Mouse (Mus musculus): ENCODE measurements around the gene Cd44.

Cd44 gene

DNA sequence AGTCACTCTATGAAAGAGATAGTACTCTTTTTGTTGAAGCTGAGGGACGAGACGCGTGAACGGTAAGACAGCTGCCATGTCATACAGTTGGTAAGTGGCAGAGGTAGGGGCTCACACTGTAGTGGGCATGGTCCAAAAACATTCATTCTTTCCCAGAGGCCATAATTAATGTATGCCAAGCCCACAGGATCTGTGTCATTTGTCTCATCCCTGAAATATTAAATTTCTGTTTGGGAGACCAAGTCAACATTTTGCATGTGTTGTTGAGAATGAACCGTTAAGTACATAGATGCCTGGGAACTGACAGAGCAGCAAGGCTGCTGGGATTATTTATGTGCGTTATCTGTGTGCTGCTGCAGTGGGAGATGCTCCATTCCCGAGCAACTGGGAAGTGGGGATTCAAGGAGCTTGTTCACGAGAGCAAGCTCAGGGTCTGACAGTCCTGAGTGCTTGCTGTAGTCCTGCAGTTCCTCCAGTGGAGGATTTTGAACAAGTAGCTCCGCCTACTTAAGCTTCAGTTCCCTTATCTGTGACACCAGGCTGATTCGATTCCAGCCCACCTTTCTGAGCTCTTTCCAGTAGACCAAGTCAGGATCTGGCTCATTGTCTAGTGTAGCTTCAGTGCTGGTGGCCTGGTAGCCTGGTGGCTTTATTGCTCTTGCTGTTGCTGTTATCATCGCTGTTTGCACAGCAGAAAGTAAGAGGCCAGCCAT is 12.5 kb upstream of the Cd44 start:
- DNase-seq (ENCODE audit: extremely low spot score), result no peak

- DNase-seq (ENCODE audit: extremely low spot score), result no peak
These were observed 11.5 kb upstream of the Cd44 start for GRCm38 (mm10) chr2:102912951-102913350.

GRCm38 (mm10) chr2:102912469-102912868 is 11.0 kb upstream of the Cd44 start:
- no peak for DNase-seq (ENCODE audit: extremely low spot score)

DNA sequence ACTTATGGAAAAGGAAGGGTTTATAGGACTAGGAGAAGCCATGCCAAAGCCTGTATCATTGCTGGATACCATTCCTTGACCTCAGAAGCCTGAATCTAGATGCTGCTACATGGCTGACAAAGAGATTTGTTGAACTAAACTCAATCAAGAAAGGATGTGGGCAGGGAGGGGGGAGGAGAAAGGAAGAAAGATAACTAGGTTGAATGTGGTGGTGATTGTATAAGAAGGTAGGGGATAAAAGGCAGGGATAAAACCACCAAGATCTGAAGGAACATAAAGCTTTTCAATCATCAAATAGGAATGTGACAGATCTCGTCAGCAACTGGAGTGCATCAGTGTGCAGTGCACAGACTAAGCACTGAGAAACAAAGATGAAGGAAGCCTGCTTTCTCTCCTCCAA is 7.9 kb upstream of the Cd44 start:
- no peak for DNase-seq (ENCODE audit: extremely low spot score)

GRCm38 (mm10) chr2:102905604-102906003 is 4.1 kb upstream of the Cd44 start:
- DNase-seq (ENCODE audit: extremely low spot score), result no peak

- DNase-seq (ENCODE audit: extremely low spot score), result no peak
These were observed 361 bp upstream of the Cd44 start for GRCm38 (mm10) chr2:102901828-102902223.

- no peak for DNase-seq (ENCODE audit: extremely low spot score)
These were observed 1.2 kb downstream of the Cd44 start for GRCm38 (mm10) chr2:102900230-102900721.

GRCm38 (mm10) chr2:102899238-102899637 is 2.2 kb downstream of the Cd44 start:
- DNase-seq (ENCODE audit: extremely low spot score), result no peak

GRCm38 (mm10) chr2:102898585-102898984 is 2.9 kb downstream of the Cd44 start:
- no peak for DNase-seq (ENCODE audit: extremely low spot score)

- no peak for DNase-seq (ENCODE audit: extremely low spot score)
These were observed 5.3 kb downstream of the Cd44 start for GRCm38 (mm10) chr2:102896154-102896553.

DNA sequence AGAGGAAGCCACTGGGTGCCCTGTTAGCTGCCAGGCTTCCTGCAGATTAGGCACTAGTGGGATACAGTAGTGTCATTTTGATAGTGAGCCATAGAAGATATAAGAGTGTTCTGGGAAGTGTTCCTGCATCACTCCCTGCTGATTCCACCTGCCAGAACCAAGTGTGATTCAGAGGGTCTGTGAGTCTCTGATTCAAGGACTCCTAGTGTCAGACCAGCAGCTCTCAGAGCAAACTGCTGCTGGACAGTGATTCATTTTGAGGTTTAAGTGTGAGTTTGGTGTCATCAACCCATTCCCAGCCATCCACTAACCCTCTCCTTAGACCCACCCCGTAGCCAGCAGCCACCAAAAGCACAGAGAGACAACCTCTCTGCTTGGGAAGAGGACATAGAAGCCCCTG is 6.3 kb downstream of the Cd44 start:
- no peak for DNase-seq (ENCODE audit: extremely low spot score)

- no peak for DNase-seq (ENCODE audit: extremely low spot score)
These were observed 6.7 kb downstream of the Cd44 start for GRCm38 (mm10) chr2:102894785-102895184.

DNA sequence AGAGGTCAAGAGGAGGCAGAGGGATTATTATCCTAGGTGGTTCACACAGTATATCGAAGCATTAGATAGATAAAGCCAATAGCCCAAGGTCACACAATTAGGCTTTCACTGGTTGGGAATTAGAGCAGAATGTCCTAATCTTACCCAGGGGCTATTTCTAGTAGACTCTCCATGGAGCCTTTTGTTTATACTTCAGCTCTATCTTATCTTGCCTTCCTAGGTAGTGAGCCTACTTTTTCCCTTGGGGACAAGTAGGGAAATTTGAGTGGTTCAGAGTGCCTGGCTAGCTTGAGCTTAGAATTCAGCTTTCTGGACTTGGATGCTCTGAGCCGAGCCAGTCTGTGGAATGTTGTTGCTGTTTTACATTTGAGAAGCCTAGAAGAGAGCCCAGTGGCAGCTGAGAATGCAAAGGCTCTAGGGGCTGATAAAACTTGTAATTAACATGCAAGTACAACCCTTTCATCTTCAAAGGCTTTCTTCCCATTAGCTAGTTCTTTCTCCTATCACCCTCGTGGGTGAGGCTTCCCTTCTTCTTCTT is 12.7 kb downstream of the Cd44 start:
- DNase-seq (ENCODE audit: extremely low spot score), result no peak

DNA sequence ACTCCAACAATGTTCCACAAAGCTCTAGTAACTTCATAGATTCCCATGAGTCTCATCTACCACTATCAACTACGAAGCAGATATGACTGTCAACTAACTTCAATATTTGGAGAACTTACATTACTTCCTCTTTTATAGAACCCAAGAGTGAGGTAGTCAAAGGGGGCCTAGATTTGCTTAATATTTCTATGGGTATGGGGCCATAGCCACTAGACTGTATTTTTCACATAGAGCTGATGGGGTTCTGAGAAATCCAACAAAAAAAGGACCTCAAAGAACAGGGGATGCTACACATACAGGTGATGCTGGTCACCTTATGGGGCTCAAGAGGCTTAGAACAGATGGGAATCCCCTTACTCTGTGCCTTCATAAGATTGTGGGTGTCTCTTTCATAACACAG is 14.3 kb downstream of the Cd44 start:
- DNase-seq (ENCODE audit: extremely low spot score), result no peak

GRCm38 (mm10) chr2:102886306-102886935 is 15.0 kb downstream of the Cd44 start:
- no peak for DNase-seq (ENCODE audit: extremely low spot score)

DNA sequence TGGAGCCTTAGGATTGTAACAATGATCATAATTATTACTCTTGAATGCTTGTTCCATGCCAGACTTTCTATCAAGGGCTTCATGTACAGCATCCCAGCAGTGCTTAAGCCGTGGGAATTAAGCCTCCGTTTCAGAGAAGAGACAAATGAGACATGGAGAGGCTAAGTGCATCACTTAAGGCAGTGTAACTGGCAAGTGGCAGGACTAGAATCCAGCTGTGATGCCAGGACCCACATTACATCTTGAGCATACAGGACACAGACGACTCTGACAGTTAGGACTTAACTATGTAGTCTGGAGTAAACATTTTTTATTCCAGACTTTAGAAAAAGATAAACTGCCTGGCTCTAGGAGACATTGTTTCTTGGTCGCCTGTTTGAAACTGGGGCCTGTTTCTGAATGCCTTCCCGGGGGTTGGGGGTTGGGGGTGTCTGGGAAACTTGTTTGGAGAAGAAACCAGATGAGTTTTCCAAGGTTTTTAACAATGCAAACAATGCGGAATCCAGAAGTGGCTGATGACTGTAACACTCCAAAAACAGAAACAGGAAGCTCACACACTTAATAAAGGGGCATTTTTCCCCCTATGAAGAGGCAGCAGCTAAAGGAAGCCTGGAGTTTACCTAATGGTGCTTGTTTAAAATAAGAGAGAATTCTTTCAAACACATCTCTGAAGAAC is 18.7 kb downstream of the Cd44 start:
- DNase-seq (ENCODE audit: extremely low spot score), result no peak

GRCm38 (mm10) chr2:102882004-102882588 is 19.4 kb downstream of the Cd44 start:
- DNase-seq (ENCODE audit: extremely low spot score), result no peak

- no peak for DNase-seq (ENCODE audit: extremely low spot score)
These were observed 23.0 kb downstream of the Cd44 start for GRCm38 (mm10) chr2:102878513-102878912.

DNA sequence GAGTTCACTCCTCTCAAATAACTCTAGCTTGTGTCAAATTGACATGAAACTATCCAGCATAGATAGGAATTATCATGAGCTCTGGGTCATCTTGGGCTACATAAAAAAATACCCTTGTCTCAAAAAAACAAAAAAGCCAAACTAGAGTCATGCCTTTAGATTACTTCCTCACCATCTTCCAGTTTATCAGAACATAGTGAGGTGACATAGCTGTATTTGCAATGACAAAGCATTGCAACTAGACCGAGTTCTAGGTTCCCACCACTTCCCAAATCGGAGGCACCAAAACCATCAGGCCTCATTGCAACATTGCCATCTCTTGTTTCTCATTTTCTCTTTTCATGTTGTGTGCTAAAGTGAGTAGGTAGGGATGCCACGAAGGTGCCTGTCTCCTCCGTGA is 24.0 kb downstream of the Cd44 start:
- no peak for DNase-seq (ENCODE audit: extremely low spot score)

DNA sequence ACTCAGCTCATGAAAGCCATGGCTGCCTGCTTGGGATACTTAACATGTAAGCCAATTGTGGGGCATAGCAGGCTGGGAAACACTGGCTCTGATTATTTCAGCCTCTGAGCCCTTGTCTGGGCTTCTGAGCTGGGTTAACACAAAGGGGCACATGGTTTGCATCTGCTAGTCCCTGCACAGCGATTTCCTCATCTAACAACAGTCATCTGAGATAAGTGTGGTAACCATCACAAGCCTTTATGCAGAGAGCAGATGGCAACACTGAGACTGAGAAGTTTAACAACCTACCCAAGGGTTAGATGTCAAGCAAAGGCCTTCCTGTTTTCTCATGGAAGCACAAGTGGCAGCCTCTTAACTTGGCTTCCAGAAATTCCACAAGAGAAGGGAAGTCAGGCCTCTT is 25.3 kb downstream of the Cd44 start:
- DNase-seq (ENCODE audit: extremely low spot score), result peak; percentile 6

DNA sequence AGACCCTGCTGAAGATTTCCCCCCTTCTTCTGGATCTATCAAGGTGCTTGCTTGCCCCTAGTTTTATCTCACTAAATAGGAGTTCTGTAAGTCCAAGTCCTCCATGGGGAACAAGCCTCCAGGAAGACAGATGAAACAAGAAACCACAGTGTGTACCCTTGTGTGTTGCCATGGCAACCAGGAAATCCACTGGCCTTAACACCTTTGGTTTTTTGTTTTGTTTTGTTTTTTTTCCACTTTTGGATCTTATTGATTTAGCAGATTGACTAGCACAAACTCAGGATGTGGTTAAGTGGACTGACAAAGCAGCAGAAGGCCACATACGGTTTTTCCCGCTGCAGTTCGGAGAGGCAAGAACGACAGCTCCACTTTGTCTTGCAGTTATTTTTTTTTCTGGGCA is 27.6 kb downstream of the Cd44 start:
- DNase-seq (ENCODE audit: extremely low spot score), result peak; percentile 12

- DNase-seq (ENCODE audit: extremely low spot score), result no peak
These were observed 28.3 kb downstream of the Cd44 start for GRCm38 (mm10) chr2:102873194-102873593.
